Mouse (Mus musculus) lung, postnatal 4 days (tissue): ENCODE results near the gene Olfr955.
A peak's percentile ranks its signal among the peaks of the same experiment; 100 is the strongest.

Experiments
- DNase-seq, 2 experiments: peaks; one replicate each; pipeline ENCODE4 v3.0.0; 2021

Gene Olfr955

GRCm38 (mm10) chr9:39471844-39472243 is at the start of gene Olfr955:
Gene Olfr955 (minus strand): TSS chr9:39471944.
- DNase-seq, result no peak

GRCm38 (mm10) chr9:39518595-39518994 is 46.9 kb upstream of the Olfr955 start:
- DNase-seq, result no peak

DNA sequence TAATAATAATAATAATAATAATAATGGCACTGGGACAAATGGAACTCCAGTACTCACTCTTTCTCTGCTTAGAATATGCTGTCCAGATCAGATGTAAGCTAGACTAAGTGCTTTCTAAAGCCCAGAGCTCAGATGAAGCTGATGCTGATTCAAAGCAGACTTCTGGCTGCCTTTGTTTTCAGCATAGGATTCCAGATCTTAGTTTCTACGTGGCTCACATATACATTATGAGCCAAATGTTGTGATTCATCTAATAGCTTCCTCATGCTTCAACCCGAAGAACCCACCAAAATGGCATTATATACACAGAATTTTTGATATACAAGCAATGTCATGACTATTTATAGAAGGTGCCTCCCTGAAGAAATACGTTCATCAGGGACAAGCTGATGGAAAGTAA is 43.8 kb upstream of the Olfr955 start, which contains the start of gene Olfr957:
Gene Olfr957 (minus strand): TSS at position 279 of the 400 bp plus-strand sequence.
- no peak for DNase-seq

DNA sequence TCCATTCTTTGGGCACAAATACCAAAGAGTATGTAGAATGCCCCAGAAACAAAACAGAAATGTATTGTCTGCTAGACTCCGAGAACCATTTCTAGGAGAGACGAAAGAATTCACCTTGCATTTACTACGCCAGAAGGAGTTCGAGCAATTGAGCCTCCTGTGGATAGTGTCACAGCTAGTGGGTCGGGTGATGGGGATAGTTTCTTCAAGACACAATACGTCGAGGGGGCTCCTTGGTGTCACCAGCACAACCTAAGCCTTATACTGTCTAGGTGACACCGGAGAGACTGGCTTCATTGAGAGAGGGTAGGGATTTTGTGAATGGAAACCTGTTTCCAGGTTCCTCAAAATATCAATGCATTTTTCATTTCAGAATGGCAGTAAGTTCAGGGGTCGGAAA is 37.7 kb upstream of the Olfr955 start:
- no peak for DNase-seq

- peak in 1 of 2 experiments; percentile 16 for DNase-seq
Observed at GRCm38 (mm10) chr9:39508998-39509397, 37.3 kb upstream of the Olfr955 start.

GRCm38 (mm10) chr9:39493895-39494294 is 22.2 kb upstream of the Olfr955 start, which contains the start of gene Olfr44:
Gene Olfr44 (minus strand): TSS chr9:39493995.
- no peak for DNase-seq

- DNase-seq, result no peak
Observed at GRCm38 (mm10) chr9:39456401-39456800, 15.3 kb downstream of the Olfr955 start, which contains the start of gene Olfr954. Gene Olfr954 (plus strand): TSS chr9:39456701.

DNA sequence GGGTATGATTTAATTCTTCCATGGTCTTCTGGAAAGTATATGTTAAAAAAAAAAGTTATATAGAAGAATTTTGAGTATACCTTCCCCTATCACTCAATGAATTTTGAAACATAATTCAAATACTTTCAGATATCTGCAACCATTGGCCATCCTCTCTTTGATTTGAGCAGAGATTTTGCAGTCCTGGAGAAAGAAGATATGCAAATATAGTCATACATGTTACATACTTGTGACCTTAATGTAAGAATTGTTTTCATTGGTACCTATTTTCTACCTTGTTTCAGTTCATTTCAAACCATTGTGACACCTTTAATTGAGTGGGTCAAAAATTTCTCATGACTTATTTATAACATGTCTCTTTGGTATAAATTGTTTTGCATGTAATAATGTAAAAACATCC is 44.7 kb downstream of the Olfr955 start, which contains the start of gene Olfr952:
Gene Olfr952 (minus strand): TSS at position 101 of the 400 bp plus-strand sequence.
- no peak for DNase-seq
